Mouse (Mus musculus): ENCODE results near the gene Itgb1.

- TF ChIP-seq CTCF (IDR thresholded peaks at IDR 0.05; ENCODE audit: borderline replicate concordance, insufficient read depth, low read depth, low read length) (no peak), POLR2A (IDR thresholded peaks at IDR 0.05; ENCODE audit: borderline replicate concordance, insufficient read depth, low read length) (no peak)
These were observed 18.7 kb upstream of the Itgb1 start for GRCm38 (mm10) chr8:128666576-128667263.

All from cerebellum, adult 2 months (tissue).